Mouse (Mus musculus) adrenal gland (tissue): ENCODE results near the gene Camk2b.
"Not testable (repeated sequence)": the region's sequence is repeated elsewhere in the genome, so short reads cannot be mapped to it uniquely, and the experiment has no call there.

ENCODE experiments used
- intact Hi-C: fragments of 180-260 bp; cut with DNase I; formaldehyde crosslinking; loops from one replicate; pipeline ENCODE4 v1.15.1; 2025

The Camk2b gene

GRCm38 (mm10) chr11:6016797-6017395, 49.3 kb downstream of the Camk2b start:
- intact Hi-C loops: no loop called here

- intact Hi-C loops: no loop called here
These were observed 49.8 kb downstream of the Camk2b start for GRCm38 (mm10) chr11:6016368-6016767.

- intact Hi-C loops: no loop called here
These were observed 51.1 kb downstream of the Camk2b start for GRCm38 (mm10) chr11:6015011-6015431.

GRCm38 (mm10) chr11:6013359-6013758, 52.8 kb downstream of the Camk2b start:
- intact Hi-C loops: no loop called here

GRCm38 (mm10) chr11:6011879-6012278, 54.3 kb downstream of the Camk2b start:
- intact Hi-C loops: no loop called here

GRCm38 (mm10) chr11:6010751-6011482, 55.2 kb downstream of the Camk2b start:
- intact Hi-C loops: not testable (repeated sequence)

GRCm38 (mm10) chr11:6007779-6008128, 58.4 kb downstream of the Camk2b start:
- intact Hi-C loops: not testable (repeated sequence)

GRCm38 (mm10) chr11:6007010-6007778, 59.0 kb downstream of the Camk2b start:
- intact Hi-C loops: not testable (repeated sequence)

GRCm38 (mm10) chr11:6006351-6007009, 59.7 kb downstream of the Camk2b start:
- intact Hi-C loops: not testable (repeated sequence)

GRCm38 (mm10) chr11:6005374-6006043, 60.7 kb downstream of the Camk2b start:
- intact Hi-C loops: not testable (repeated sequence)

- intact Hi-C loops: no loop called here
These were observed 63.0 kb downstream of the Camk2b start for GRCm38 (mm10) chr11:6003046-6003639.

GRCm38 (mm10) chr11:6001981-6002649, 64.0 kb downstream of the Camk2b start:
- intact Hi-C loops: no loop called here

GRCm38 (mm10) chr11:6000961-6001682, 65.0 kb downstream of the Camk2b start:
- intact Hi-C loops: no loop called here

GRCm38 (mm10) chr11:5999832-6000771, 66.1 kb downstream of the Camk2b start:
- intact Hi-C loops: no loop called here

- intact Hi-C loops: no loop called here
These were observed 67.7 kb downstream of the Camk2b start for GRCm38 (mm10) chr11:5998472-5998871.

GRCm38 (mm10) chr11:5995989-5996388, 70.2 kb downstream of the Camk2b start:
- intact Hi-C loops: loop anchor here (2.0 kb wide), 2 partner anchors 31 to 193 kb away; no protein-coding TSS in a partner anchor

- intact Hi-C loops: loop anchor here (2.0 kb wide), 1 partner anchor 32 kb away; no protein-coding TSS in a partner anchor
These were observed 71.3 kb downstream of the Camk2b start for GRCm38 (mm10) chr11:5994880-5995279.

GRCm38 (mm10) chr11:5994212-5994611, 72.0 kb downstream of the Camk2b start:
- intact Hi-C loops: loop anchor here (2.0 kb wide), 1 partner anchor 33 kb away; no protein-coding TSS in a partner anchor
